Mouse (Mus musculus) bone marrow, adult 2 months (tissue): ENCODE results near the gene Hbq1b. TPM values are rescaled to one million over a fixed set of nuclear protein-coding genes. Genes with fewer than 3 reads are reported as not detected.
A peak's percentile ranks its signal among the peaks of the same experiment; 100 is the strongest.

Experiments used
- H3K27ac ChIP-seq: fragments of 200-500 bp; 2 replicates; pipeline ENCODE4 v1.5.1; 2012; ENCODE audit warnings: low read depth, mild to moderate bottlenecking, control low read depth, inconsistent platforms, low read length; ENCODE audit not compliant: control insufficient read depth, poor library complexity, insufficient read depth
- H3K4me1 ChIP-seq: fragments of 200-500 bp; 2 replicates; pipeline ENCODE4 v1.6.1; 2011; ENCODE audit warnings: low read length; ENCODE audit not compliant: control insufficient read depth, insufficient read depth
- H3K4me3 ChIP-seq: fragments of 200-500 bp; replicated peaks from 2 replicates; pipeline ENCODE3; 2011; ENCODE audit warnings: mild to moderate bottlenecking, low read depth, low read length, control low read depth; ENCODE audit not compliant: control insufficient read depth
- CTCF ChIP-seq: fragments of 200-500 bp; IDR thresholded peaks from 2 replicates; pipeline ENCODE4 v1.5.1; 2011; ENCODE audit warnings: low read length, control low read depth; ENCODE audit not compliant: control insufficient read depth, insufficient read depth
- POLR2A ChIP-seq: fragments of 200-500 bp; IDR thresholded peaks from 2 replicates; pipeline ENCODE4 v1.6.1; 2011; ENCODE audit warnings: low read depth, mild to moderate bottlenecking, control low read depth, low read length, borderline replicate concordance; ENCODE audit not compliant: control insufficient read depth
- WGBS: fragments of 180-500 bp; shearing (Covaris S2); methylation state at CpG from one replicate; pipeline ENCODE4 v1.1.7; 2018; 5-methylcytosine and 5-hydroxymethylcytosine counted together
- polyA plus RNA-seq: library from polyadenylated mRNA; stranded (reverse); fragments of >200 nt; gene quantifications from 2 replicates; pipeline ENCODE4 v1.2.4, GENCODE M21; 2011; ENCODE audit warnings: low replicate concordance; ENCODE audit not compliant: missing spikeins, insufficient read depth, insufficient read length

Hbq1b gene
- polyA plus RNA-seq, 1 experiment, result 44.2 TPM

GRCm38 (mm10) chr11:32320507-32321195, 33.9 kb downstream of the Hbq1b start:
- Histone ChIP-seq H3K4me1 (no peaks in the 10 kb centered on the region), H3K27ac (no peak overlapping the region), H3K4me3 (no peak overlapping the region)
- 56% methylated on average over 11 of the region's 11 CpGs for WGBS
- no peak for TF ChIP-seq CTCF
- TF ChIP-seq POLR2A, result no peak

GRCm38 (mm10) chr11:32321196-32321565, 34.4 kb downstream of the Hbq1b start:
- Histone ChIP-seq H3K4me3 (no peak overlapping the region), H3K4me1 (no peaks in the 10 kb centered on the region), H3K27ac (no peak overlapping the region)
- 29% methylated on average over 8 of the region's 8 CpGs for WGBS
- no peak for TF ChIP-seq POLR2A
- peak; percentile 71 for TF ChIP-seq CTCF

GRCm38 (mm10) chr11:32324609-32325008, 37.8 kb downstream of the Hbq1b start:
- H3K27ac ChIP-seq, result no peak overlapping the region
- peak overlapping the region; percentile 22 for H3K4me3 ChIP-seq
- TF ChIP-seq POLR2A (peak; percentile 3; the same call in 1 of the 2 replicates), CTCF (peak; percentile 83)
- no peaks in the 10 kb centered on the region for H3K4me1 ChIP-seq
- 10% methylated on average over 15 of the region's 15 CpGs for WGBS

- no peak overlapping the region for H3K27ac ChIP-seq
- no peak overlapping the region for H3K4me3 ChIP-seq
- TF ChIP-seq CTCF, result no peak
- no peak for TF ChIP-seq POLR2A
- 19% methylated on average over 6 of the region's 6 CpGs for WGBS
- peaks cover 2% of the 10 kb centered on the region; the same call in 1 of the 2 replicates for H3K4me1 ChIP-seq
Observed at GRCm38 (mm10) chr11:32331075-32331474, 44.3 kb downstream of the Hbq1b start.

- Histone ChIP-seq H3K27ac (no peak overlapping the region), H3K4me1 (peaks cover 2% of the 10 kb centered on the region; the same call in 1 of the 2 replicates), H3K4me3 (no peak overlapping the region)
- TF ChIP-seq CTCF (no peak), POLR2A (no peak)
- WGBS, result 69% methylated on average over 5 of the region's 5 CpGs
Observed at GRCm38 (mm10) chr11:32331861-32332260, 45.1 kb downstream of the Hbq1b start.

- WGBS, result 70% methylated on average over 2 of the region's 2 CpGs
- no peak overlapping the region for H3K27ac ChIP-seq
- no peak overlapping the region for H3K4me3 ChIP-seq
- TF ChIP-seq CTCF (no peak), POLR2A (no peak)
- peaks cover 2% of the 10 kb centered on the region; the same call in 1 of the 2 replicates for H3K4me1 ChIP-seq
Observed at GRCm38 (mm10) chr11:32333235-32333634, 46.5 kb downstream of the Hbq1b start.

- no peak overlapping the region for H3K4me3 ChIP-seq
- H3K27ac ChIP-seq, result no peak overlapping the region
- no peak for TF ChIP-seq CTCF
- TF ChIP-seq POLR2A, result no peak
- H3K4me1 ChIP-seq, result no peaks in the 10 kb centered on the region
- WGBS, result 74% methylated on average over 6 of the region's 6 CpGs
Observed at GRCm38 (mm10) chr11:32336435-32336907, 49.7 kb downstream of the Hbq1b start.

Other genes with a start within 250 kb of the Hbq1b start
- gene Il9r, start 86.7 kb upstream of the Hbq1b start, polyA plus RNA-seq, result 0.55 and 0.79 TPM in 2 replicates
- gene Snrnp25, start 81.5 kb upstream of the Hbq1b start, polyA plus RNA-seq, result 61.6 and 71.3 TPM in 2 replicates
- 2.4 and 4.2 TPM in 2 replicates for gene Rhbdf1, start 64.7 kb upstream of the Hbq1b start, polyA plus RNA-seq
- 10.9 and 20.1 TPM in 2 replicates for gene Mpg, start 60.5 kb upstream of the Hbq1b start, polyA plus RNA-seq
- gene Nprl3, start 19.3 kb upstream of the Hbq1b start, polyA plus RNA-seq, result 69.5 and 75.3 TPM in 2 replicates
- gene Hba-x, start 10.6 kb upstream of the Hbq1b start, polyA plus RNA-seq, result 2.6 and 3.5 TPM in 2 replicates
- 17,767 and 55,751 TPM in 2 replicates for gene Hba-a1, start 3.5 kb upstream of the Hbq1b start, polyA plus RNA-seq
- 164,365 and 299,309 TPM in 2 replicates for gene Hba-a2, start 9.5 kb downstream of the Hbq1b start, polyA plus RNA-seq
- 9.2 and 12.0 TPM in 2 replicates for gene Hbq1a, start 13.1 kb downstream of the Hbq1b start, polyA plus RNA-seq
- 1.6 and 1.7 TPM in 2 replicates for gene Sh3pxd2b, start 60.9 kb downstream of the Hbq1b start, polyA plus RNA-seq
- gene Ubtd2, start 168.4 kb downstream of the Hbq1b start, polyA plus RNA-seq, result 1.5 and 1.6 TPM in 2 replicates
- gene Efcab9, start 245.1 kb downstream of the Hbq1b start, polyA plus RNA-seq, result not detected in 2 replicates
- 17.6 and 23.9 TPM in 2 replicates for gene Stk10, start 246.3 kb downstream of the Hbq1b start, polyA plus RNA-seq